Mouse (Mus musculus) adrenal gland, postnatal 36 days (tissue): Measurements from ENCODE around the gene Bex2. TPM values are rescaled to one million over a fixed set of nuclear protein-coding genes. Genes with fewer than 3 reads are reported as not detected.

ENCODE experiments used
- total RNA-seq, 2 experiments: library from RNA; stranded (reverse); gene quantifications; 2 replicates each; pipeline ENCODE4 v1.2.3; 2021

The Bex2 gene
- total RNA-seq, 2 experiments from 2014 or later: 17.6 to 23.5 TPM

Other genes with a start within 250 kb of the Bex2 start
- 10 to 100 TPM; 20.6 to 22.5 TPM for gene Gprasp2, start 229.2 kb downstream of the Bex2 start, total RNA-seq
- 10 to 100 TPM; 40.9 to 73.2 TPM for gene Arxes2, start 74.4 kb downstream of the Bex2 start, total RNA-seq
- 10 to 100 TPM in 1 of 2 experiments, 1 to 10 TPM in 1; 6.3 to 14.3 TPM for gene Arxes1, start 34.9 kb downstream of the Bex2 start, total RNA-seq
- gene Nxf3, start 17.0 kb upstream of the Bex2 start, total RNA-seq: not detected
- 1 to 10 TPM; 8.3 to 9.5 TPM for gene Bex4, start 70.8 kb upstream of the Bex2 start, total RNA-seq
- 10 to 100 TPM; 53.8 to 56.6 TPM for gene Tceal8, start 104.1 kb upstream of the Bex2 start, total RNA-seq
- 1 to 10 TPM in 1 of 2 experiments, not detected in 1; 1.8 TPM for gene Tceal5, start 135.6 kb upstream of the Bex2 start, total RNA-seq
- not detected for gene Tceal7, start 146.5 kb upstream of the Bex2 start, total RNA-seq
- gene Bex1, start 147.3 kb upstream of the Bex2 start, total RNA-seq: 10 to 100 TPM in 1 of 2 experiments, 1 to 10 TPM in 1; 9.7 to 14.6 TPM
- gene Tceal9, start 176.8 kb upstream of the Bex2 start, total RNA-seq: 100 to 1,000 TPM; 373 to 421 TPM
- gene Bex3, start 202.0 kb upstream of the Bex2 start, total RNA-seq: 100 to 1,000 TPM; 126 to 285 TPM